Mouse (Mus musculus): ENCODE measurements around the gene Mov10l1. TPM values are rescaled to one million over a fixed set of nuclear protein-coding genes. Genes with fewer than 3 reads are reported as not detected.
A peak's percentile ranks its signal among the peaks of the same experiment; 100 is the strongest.

The Mov10l1 gene
- polyA plus RNA-seq, 1 experiment: 0.43 TPM

DNA sequence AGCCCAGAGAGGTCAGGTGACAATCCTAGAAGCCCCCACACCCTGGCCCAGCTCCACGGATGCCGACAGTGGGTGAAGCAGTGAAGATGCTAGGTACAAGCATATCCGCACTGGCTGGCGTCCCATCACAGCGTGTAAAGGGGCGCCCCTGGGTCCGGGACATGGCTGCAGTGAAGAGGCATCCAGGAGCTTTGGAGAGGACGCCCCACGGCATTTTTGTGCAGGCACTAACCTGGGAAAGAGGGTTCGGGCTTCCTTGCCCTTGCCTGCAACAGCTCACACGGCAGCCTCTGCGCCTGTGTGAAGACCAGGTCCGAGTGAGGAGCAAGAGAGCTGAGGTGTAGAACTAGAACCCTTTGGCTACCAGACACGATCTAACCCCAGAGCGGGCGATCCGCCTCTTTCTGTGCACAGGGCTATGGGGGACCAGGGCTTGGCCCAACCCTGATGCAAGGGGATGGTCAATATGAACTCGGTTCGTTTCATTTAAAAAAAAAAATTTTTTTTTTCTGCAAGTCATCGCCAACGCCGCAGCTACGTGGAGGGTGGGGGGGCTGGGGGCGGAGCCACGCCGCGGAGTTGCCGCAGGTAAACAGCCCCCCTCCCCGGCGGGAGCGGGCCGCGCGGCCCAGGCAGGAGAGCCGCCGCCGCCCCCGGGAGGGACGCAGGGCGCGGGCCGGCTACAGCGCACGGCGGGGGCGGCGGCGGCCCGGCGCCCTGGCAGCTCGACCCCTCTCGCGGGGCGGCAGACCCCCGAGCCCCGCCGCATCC lies 76.6 kb downstream of the Mov10l1 start, which contains the start of gene Panx2:
TSS of gene Panx2 (plus strand) at position 574 of the 771 bp plus-strand sequence.
- 2% methylated on average over 36 of the region's 57 CpGs for WGBS
- peak; percentile 7 for DNase-seq
- peaks cover 2% of the 10 kb centered on the region; the same call in 1 of the 2 replicates for H3K4me1 ChIP-seq (ENCODE audit: control insufficient read depth, insufficient read depth, low read length)
- no peak for TF ChIP-seq CTCF (IDR thresholded peaks at IDR 0.05; ENCODE audit: insufficient read depth, low read length)
- TF ChIP-seq POLR2A (IDR thresholded peaks at IDR 0.05; ENCODE audit: borderline replicate concordance, extremely low read depth, low read depth, low read length): no peak
- H3K4me3 ChIP-seq (replicated peaks; ENCODE audit: extremely low read depth, low read depth, low read length): peak within 1 kb of the TSS; percentile 54

DNA sequence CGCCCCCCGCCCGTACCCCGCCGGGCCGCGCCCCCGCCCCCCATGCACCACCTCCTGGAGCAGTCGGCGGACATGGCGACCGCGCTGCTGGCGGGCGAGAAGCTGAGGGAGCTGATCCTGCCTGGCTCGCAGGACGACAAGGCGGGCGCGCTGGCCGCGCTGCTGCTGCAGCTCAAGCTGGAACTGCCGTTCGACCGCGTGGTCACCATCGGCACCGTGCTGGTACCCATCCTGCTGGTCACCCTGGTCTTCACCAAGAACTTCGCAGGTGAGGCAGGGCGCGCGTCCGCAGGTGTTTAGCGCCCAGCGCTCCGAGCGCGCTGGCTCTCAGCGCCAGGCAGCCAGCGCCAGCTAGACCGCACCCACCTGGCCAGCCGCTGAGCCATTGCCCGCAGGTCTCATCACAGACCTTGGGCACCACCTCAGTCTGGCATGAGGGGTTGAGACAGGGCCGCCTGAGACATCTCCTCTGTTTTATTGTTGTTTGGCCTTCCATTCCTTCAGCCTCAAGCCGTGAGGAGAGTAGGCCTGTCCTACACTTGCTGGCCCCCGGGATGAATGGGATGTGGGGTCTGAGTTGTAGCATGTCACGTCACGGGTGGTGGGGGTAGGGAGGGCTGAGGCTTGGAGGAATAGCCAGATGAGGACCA lies 77.4 kb downstream of the Mov10l1 start:
- TF ChIP-seq POLR2A (IDR thresholded peaks at IDR 0.05; ENCODE audit: borderline replicate concordance, extremely low read depth, low read depth, low read length) (no peak), CTCF (IDR thresholded peaks at IDR 0.05; ENCODE audit: insufficient read depth, low read length) (no peak)
- Histone ChIP-seq H3K4me3 (replicated peaks; ENCODE audit: extremely low read depth, low read depth, low read length) (peak overlapping the region; percentile 54), H3K4me1 (ENCODE audit: control insufficient read depth, insufficient read depth, low read length) (peaks cover 2% of the 10 kb centered on the region; the same call in 1 of the 2 replicates)
- DNase-seq: peak; percentile 25
- 2% methylated on average over 39 of the region's 48 CpGs for WGBS

DNA sequence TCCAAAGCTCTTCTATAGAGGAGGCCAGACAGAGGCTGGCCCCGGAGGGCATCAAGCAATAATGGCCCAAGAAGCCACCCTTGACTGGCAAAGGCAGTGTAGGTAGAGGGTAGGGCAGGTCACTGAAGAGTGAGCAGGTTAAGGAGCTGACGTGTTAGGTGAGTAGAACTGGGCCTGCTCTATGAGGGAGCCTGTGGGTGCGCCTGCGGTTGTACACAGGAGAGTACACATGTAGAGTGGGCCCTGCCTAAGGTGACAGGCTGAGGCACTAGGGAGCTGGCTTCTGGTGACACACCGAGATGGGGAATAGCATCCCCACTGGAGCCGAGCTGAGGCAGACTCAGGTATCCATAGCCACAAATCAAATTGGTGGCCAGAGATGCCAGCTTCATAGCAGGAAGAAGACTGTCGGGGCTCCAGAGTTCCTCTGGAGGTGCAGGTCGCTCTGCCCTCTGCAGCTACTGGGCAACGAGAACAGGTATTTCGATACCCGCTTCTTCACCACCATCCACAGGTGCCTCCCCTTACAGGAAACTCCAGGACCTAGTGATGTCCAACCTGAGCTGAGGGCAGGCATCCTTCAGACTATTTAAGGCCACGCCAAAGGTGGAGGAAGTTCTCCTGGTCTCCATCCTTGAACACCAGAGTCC lies 78.2 kb downstream of the Mov10l1 start:
- TF ChIP-seq CTCF (IDR thresholded peaks at IDR 0.05; ENCODE audit: insufficient read depth, low read length) (no peak), POLR2A (IDR thresholded peaks at IDR 0.05; ENCODE audit: borderline replicate concordance, extremely low read depth, low read depth, low read length) (no peak)
- 86% methylated on average over 12 of the region's 12 CpGs for WGBS
- DNase-seq: no peak
- Histone ChIP-seq H3K4me3 (replicated peaks; ENCODE audit: extremely low read depth, low read depth, low read length) (no peak overlapping the region), H3K4me1 (ENCODE audit: control insufficient read depth, insufficient read depth, low read length) (peaks cover 2% of the 10 kb centered on the region; the same call in 1 of the 2 replicates)

DNA sequence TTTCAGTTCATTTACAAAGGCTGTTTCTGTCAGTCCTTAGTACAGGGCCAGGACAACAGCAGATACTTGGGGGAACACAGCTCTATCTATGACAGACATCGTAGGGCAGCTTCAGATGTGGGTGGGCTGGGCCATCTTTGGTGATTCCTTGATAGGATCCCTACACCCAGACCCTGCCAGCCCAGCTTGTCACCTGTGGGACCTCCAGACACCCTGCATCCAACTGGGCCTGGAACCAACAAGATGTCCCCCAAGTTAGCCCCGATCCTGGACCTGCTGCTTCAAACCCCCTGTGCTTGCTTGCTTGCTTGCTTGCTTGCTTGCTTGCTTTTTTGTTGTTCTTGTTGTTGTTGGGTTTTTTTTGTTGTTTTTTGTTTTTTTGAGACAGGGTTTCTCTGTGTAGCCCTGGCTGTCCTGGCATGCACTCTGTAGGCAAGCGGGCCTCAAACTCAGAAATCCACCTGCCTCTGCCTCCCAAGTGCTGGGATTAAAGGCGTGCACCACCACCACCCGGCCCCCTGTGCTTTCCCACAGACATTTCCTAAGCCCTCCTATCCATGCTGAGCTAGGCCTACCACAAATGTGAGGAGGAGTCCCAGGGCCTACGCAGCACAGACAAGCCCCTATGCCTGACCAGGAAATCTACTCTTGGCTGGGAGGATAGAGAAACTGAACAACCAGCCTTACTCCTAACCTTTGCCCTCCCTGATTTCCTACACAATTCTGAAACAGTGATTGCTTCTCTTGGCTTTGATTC lies 79.2 kb downstream of the Mov10l1 start:
- TF ChIP-seq POLR2A (IDR thresholded peaks at IDR 0.05; ENCODE audit: borderline replicate concordance, extremely low read depth, low read depth, low read length) (no peak), CTCF (IDR thresholded peaks at IDR 0.05; ENCODE audit: insufficient read depth, low read length) (no peak)
- WGBS: 89% methylated on average over 6 of the region's 6 CpGs
- Histone ChIP-seq H3K4me1 (ENCODE audit: control insufficient read depth, insufficient read depth, low read length) (peaks cover 2% of the 10 kb centered on the region; the same call in 1 of the 2 replicates), H3K4me3 (replicated peaks; ENCODE audit: extremely low read depth, low read depth, low read length) (no peak overlapping the region)
- no peak for DNase-seq

DNA sequence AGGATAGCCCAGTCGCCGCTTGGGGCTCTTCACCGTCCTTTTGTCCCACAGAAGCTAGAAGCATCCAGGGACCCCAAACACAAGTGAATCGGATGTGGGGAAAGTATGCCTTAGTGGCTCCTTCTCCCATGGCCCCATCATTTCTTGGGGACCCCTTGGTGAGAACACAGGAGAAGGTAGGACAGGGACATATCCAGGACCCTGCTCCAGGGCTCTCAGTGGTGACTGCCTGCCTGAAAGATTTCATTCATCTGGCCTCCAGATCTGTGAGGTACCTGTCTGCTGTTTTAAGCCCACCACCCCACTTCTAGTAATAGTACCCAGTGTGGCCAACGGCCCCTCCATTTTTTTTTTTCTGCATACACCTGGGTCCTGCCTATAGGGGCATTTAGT lies 79.8 kb downstream of the Mov10l1 start:
- no peak for DNase-seq
- H3K4me3 ChIP-seq (replicated peaks; ENCODE audit: extremely low read depth, low read depth, low read length): no peak overlapping the region
- 79% methylated on average over 5 of the region's 5 CpGs for WGBS
- H3K4me1 ChIP-seq (ENCODE audit: control insufficient read depth, insufficient read depth, low read length): peaks cover 3% of the 10 kb centered on the region; the same call in 1 of the 2 replicates
- TF ChIP-seq POLR2A (IDR thresholded peaks at IDR 0.05; ENCODE audit: borderline replicate concordance, extremely low read depth, low read depth, low read length) (no peak), CTCF (IDR thresholded peaks at IDR 0.05; ENCODE audit: insufficient read depth, low read length) (no peak)

DNA sequence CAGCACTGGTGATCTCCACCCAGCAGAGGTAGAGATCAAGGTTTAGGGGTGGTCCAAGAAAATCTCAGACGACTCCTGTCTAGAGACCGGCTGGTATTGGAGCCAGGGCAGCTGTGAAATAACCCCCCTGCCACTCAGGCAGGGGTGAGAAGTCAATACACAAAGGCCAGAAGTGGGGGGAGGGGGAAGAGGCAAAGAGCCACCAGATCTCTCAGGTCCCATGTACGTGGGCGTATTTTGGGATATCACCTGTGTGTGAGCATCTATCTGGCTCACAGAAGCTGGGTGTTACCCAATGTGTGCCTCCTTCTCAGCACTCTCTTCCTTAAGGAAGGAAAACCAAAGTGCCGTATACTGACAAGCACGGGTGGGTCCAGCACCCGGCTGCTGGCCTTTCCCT lies 80.3 kb downstream of the Mov10l1 start:
- Histone ChIP-seq H3K4me1 (ENCODE audit: control insufficient read depth, insufficient read depth, low read length) (peaks cover 5% of the 10 kb centered on the region; the same call in 1 of the 2 replicates), H3K4me3 (replicated peaks; ENCODE audit: extremely low read depth, low read depth, low read length) (no peak overlapping the region)
- TF ChIP-seq CTCF (IDR thresholded peaks at IDR 0.05; ENCODE audit: insufficient read depth, low read length) (no peak), POLR2A (IDR thresholded peaks at IDR 0.05; ENCODE audit: borderline replicate concordance, extremely low read depth, low read depth, low read length) (no peak)
- no peak for DNase-seq
- WGBS: 62% methylated on average over 7 of the region's 7 CpGs

DNA sequence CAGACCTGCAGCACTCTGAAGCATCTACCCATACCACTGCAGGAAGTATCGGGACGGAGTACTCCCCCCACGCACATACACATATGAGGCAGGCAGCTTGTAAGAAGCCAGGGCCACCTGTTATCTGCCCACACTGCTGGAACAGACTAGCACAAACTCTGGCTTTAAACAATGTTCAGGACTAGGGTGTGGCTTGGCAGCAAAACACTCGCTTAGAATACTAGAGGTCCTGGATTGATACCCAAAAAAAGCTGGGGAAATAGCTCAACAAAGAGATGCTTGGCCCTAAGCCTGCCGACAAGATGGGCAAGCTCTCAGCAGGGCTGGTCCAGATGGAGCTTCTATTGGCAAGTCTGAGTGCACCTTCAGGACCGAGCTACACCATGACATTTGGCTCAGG lies 80.8 kb downstream of the Mov10l1 start:
- peaks cover 5% of the 10 kb centered on the region; the same call in 1 of the 2 replicates for H3K4me1 ChIP-seq (ENCODE audit: control insufficient read depth, insufficient read depth, low read length)
- 68% methylated on average over 6 of the region's 6 CpGs for WGBS
- no peak overlapping the region for H3K4me3 ChIP-seq (replicated peaks; ENCODE audit: extremely low read depth, low read depth, low read length)
- TF ChIP-seq CTCF (IDR thresholded peaks at IDR 0.05; ENCODE audit: insufficient read depth, low read length) (no peak), POLR2A (IDR thresholded peaks at IDR 0.05; ENCODE audit: borderline replicate concordance, extremely low read depth, low read depth, low read length) (no peak)
- DNase-seq: no peak

DNA sequence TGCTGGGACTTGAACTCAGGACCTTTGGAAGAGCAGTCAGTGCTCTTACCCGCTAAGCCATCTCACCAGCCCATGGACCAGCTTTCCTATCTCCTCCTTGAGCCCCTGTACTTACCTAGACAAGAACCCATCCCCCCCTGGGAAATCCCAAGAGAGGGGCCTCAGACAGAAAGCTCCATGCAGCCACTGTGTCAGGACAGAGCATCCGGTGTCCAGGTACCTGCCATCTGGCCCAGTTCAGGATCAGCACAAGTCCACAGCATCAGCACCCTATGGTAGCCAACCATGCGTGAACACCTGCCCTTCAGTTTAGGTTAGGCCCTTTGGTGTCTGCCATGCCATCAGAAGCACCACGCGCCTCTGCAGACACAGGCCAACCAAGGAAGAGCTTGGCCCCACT lies 82.2 kb downstream of the Mov10l1 start:
- DNase-seq: no peak
- TF ChIP-seq POLR2A (IDR thresholded peaks at IDR 0.05; ENCODE audit: borderline replicate concordance, extremely low read depth, low read depth, low read length) (no peak), CTCF (IDR thresholded peaks at IDR 0.05; ENCODE audit: insufficient read depth, low read length) (no peak)
- WGBS: 90% methylated on average over 5 of the region's 5 CpGs
- Histone ChIP-seq H3K4me1 (ENCODE audit: control insufficient read depth, insufficient read depth, low read length) (peaks cover 5% of the 10 kb centered on the region; the same call in 1 of the 2 replicates), H3K4me3 (replicated peaks; ENCODE audit: extremely low read depth, low read depth, low read length) (no peak overlapping the region)

DNA sequence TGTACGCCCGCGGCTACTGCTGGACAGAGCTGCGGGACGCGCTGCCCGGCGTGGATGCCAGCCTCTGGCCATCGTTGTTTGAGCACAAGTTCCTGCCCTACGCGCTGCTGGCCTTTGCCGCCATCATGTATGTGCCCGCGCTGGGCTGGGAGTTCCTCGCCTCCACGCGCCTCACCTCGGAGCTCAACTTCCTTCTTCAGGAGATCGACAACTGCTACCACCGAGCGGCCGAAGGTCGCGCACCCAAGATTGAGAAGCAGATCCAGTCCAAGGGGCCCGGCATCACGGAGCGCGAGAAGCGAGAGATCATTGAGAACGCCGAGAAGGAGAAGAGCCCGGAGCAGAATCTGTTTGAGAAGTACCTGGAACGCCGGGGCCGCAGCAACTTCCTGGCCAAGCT lies 84.9 kb downstream of the Mov10l1 start:
- Histone ChIP-seq H3K4me3 (replicated peaks; ENCODE audit: extremely low read depth, low read depth, low read length) (no peak overlapping the region), H3K4me1 (ENCODE audit: control insufficient read depth, insufficient read depth, low read length) (peaks cover 3% of the 10 kb centered on the region; the same call in 1 of the 2 replicates)
- TF ChIP-seq POLR2A (IDR thresholded peaks at IDR 0.05; ENCODE audit: borderline replicate concordance, extremely low read depth, low read depth, low read length) (no peak), CTCF (IDR thresholded peaks at IDR 0.05; ENCODE audit: insufficient read depth, low read length) (no peak)
- 19% methylated on average over 35 of the region's 35 CpGs for WGBS
- no peak for DNase-seq

All from lung, adult 2 months (tissue).